Comparison of ENCODE assay signal across 8 mouse cellular contexts in the genomic region with DNA sequence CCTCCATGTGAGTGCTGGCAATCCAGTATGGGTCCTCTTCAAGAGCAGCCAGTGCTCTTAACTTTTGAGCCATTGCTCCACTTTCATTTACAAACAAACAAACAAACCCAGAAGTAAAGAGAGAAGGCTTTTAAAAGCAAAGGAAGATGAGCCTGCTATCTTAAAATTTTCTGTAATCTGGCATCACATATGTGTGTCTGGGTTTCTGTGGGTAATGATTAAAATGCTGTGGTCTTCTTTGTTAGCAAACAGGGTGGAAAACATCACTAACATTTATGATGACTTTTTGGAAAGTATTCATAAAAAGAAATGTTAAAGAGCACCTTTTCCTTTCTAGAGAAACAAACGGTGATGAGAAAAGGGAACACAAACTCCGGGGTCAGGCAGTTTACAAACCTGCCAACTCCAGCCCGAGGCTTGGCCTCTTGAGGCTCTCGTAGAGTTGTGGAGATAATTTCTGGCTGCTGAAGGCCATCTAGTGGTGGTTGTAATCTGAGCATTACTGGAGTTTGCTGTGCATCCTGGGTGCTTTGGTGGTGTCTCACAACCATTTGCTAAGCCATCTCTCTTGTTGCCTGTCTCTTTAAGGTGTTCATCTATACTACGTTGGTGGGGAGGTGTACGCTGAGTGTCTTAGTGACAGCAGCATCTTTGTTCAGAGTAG. TPM values are rescaled to one million over a fixed set of nuclear protein-coding genes. Genes with fewer than 3 reads are reported as not detected.
DNase-seq lines count a peak whose midpoint lies in the region; TF ChIP-seq lines count a peak whose summit lies in the region.

No protein-coding gene starts in this region.

- intact Hi-C loops in gastrocnemius, postnatal 14 days (cut with DNase I; ENCODE audit: low total_unique reads), result loop anchor here (10.0 kb wide), 2 partner anchors 81 to 181 kb away; no protein-coding TSS in a partner anchor

- peak; percentile 42; the same call in 1 of the 2 replicates for TF ChIP-seq CTCF in small intestine, adult 2 months (IDR thresholded peaks at IDR 0.05; ENCODE audit: extremely low read depth, insufficient read length, insufficient replicate concordance, low read depth, low read length)

- no peak for TF ChIP-seq POLR2A in small intestine, adult 2 months (IDR thresholded peaks at IDR 0.05; ENCODE audit: low read depth, low read length)

- H3K27ac ChIP-seq in small intestine, adult 2 months (ENCODE audit: insufficient read depth, low read depth, low read length), result no peak overlapping the region

- no peak overlapping the region for H3K4me3 ChIP-seq in small intestine, adult 2 months (ENCODE audit: low read depth, low read length)

- WGBS in small intestine, adult 2 months, result 51% methylated on average over 6 of the region's 6 CpGs

- H3K36me3 ChIP-seq in small intestine, adult 2 months (ENCODE audit: control insufficient read depth, insufficient read depth, low read length), result peaks cover 43% of the 10 kb centered on the region

- peak; percentile 37 for DNase-seq in gastrocnemius, postnatal 14 days
- DNase-seq in gastrocnemius, postnatal 25 days, result no peak
- DNase-seq in right cerebral cortex, adult 2 months (ENCODE audit: low spot score in 2 of 2), result peak; percentile 39 to 40
- DNase-seq in right cerebral cortex, postnatal 25 days, result no peak
- DNase-seq in adrenal gland, postnatal 25 days, result peak; percentile 22
- peak; percentile 55 to 61 for DNase-seq in kidney, postnatal 36 days
- no peak for DNase-seq in urinary bladder, postnatal 4 days (ENCODE audit: low spot score in 2 of 2)

- H3K4me1 ChIP-seq in small intestine, adult 2 months (ENCODE audit: control insufficient read depth, insufficient read depth, insufficient read length, low read length), result no peaks in the 10 kb centered on the region

- no peaks in the 10 kb centered on the region for H3K27me3 ChIP-seq in small intestine, adult 2 months (ENCODE audit: control insufficient read depth, insufficient read depth, low read length)

RNA-seq across cellular contexts. Expression of a gene that starts 18.3 kb away (rescaled TPM):
- total RNA-seq in gastrocnemius, postnatal 14 days (2021), result not detected
- not detected for total RNA-seq in gastrocnemius, postnatal 25 days (2021)
- not detected in 2 replicates for total RNA-seq in adrenal gland, postnatal 25 days (2021)
- 0.23 and 2.7 TPM in 2 replicates for polyA plus RNA-seq in small intestine, adult 2 months (2012; rRNA removed)

RNA-seq across cellular contexts. Expression of a gene that starts 32.5 kb away (rescaled TPM):
- total RNA-seq in gastrocnemius, postnatal 14 days (2021), result 10 to 100 TPM; 21.5 to 24.5 TPM
- total RNA-seq in gastrocnemius, postnatal 25 days (2021), result 10 to 100 TPM; 18.5 to 19.7 TPM
- 55.5 and 75.5 TPM in 2 replicates for total RNA-seq in adrenal gland, postnatal 25 days (2021)
- 2.7 and 6.3 TPM in 2 replicates for polyA plus RNA-seq in small intestine, adult 2 months (2012; rRNA removed)

Comparison
In these comparisons a context has a peak if more than half of its experiments do, and no peak if none do; other contexts are left out.
1. DNase-seq: peak in gastrocnemius, postnatal 14 days (single experiment), right cerebral cortex, adult 2 months (2 of 2), adrenal gland, postnatal 25 days (single experiment) and kidney, postnatal 36 days (2 of 2); none in gastrocnemius, postnatal 25 days (single experiment), right cerebral cortex, postnatal 25 days (single experiment) and urinary bladder, postnatal 4 days (0 of 2).